Mouse (Mus musculus) lung, embryonic 16.5 days (tissue): ENCODE results near the gene Ncbp2. TPM values are rescaled to one million over a fixed set of nuclear protein-coding genes. Genes with fewer than 3 reads are reported as not detected.

Experiments used
- ATAC-seq: fragments of 200-750 bp; cut with Nextera tagmentation; 2 replicates; pipeline ENCODE4 v1.8.0; 2017; ENCODE audit warnings: low read depth, mild to moderate bottlenecking, moderate library complexity
- H3K27ac ChIP-seq: fragments of 300-500 bp; sonication (generic); 2 replicates; pipeline ENCODE4 v1.5.1; 2014; ENCODE audit warnings: mild to moderate bottlenecking, control low read depth, low read length
- H3K27me3 ChIP-seq: fragments of 300-500 bp; sonication (generic); 2 replicates; pipeline ENCODE4 v1.6.1; 2014; ENCODE audit warnings: low read depth, low read length, mixed read lengths; ENCODE audit not compliant: control insufficient read depth, insufficient read depth
- H3K36me3 ChIP-seq: fragments of 300-500 bp; sonication (generic); 2 replicates; pipeline ENCODE4 v1.6.1; 2014; ENCODE audit warnings: low read length; ENCODE audit not compliant: control insufficient read depth, insufficient read depth
- H3K4me1 ChIP-seq: fragments of 300-500 bp; sonication (generic); replicated peaks from 2 replicates; pipeline ENCODE4 v1.6.1; 2014; ENCODE audit warnings: low read length, mixed read lengths; ENCODE audit not compliant: control insufficient read depth, insufficient read depth
- H3K4me2 ChIP-seq: fragments of 300-500 bp; sonication (generic); 2 replicates; pipeline ENCODE4 v1.6.1; 2014; ENCODE audit warnings: low read depth, low read length, control low read depth
- H3K4me3 ChIP-seq: fragments of 300-500 bp; sonication (generic); 2 replicates; pipeline ENCODE4 v1.5.1; 2014; ENCODE audit warnings: mild to moderate bottlenecking, low read length, control low read depth
- H3K9ac ChIP-seq: fragments of 300-500 bp; sonication (generic); 2 replicates; pipeline ENCODE4 v1.6.1; 2014; ENCODE audit warnings: low read length, control low read depth
- H3K9me3 ChIP-seq: fragments of 300-500 bp; sonication (generic); 2 replicates; pipeline ENCODE4 v1.6.1; 2016; ENCODE audit warnings: low read length; ENCODE audit not compliant: control insufficient read depth
- WGBS: fragments of 180-500 bp; shearing (Covaris S2); extraction: QIAGEN DNeasy Blood & Tissue Kit; methylation state at CpG from one replicate; pipeline ENCODE4 v1.1.7; 2014; 5-methylcytosine and 5-hydroxymethylcytosine counted together
- polyA plus RNA-seq: library from polyadenylated mRNA; unstranded; fragments of >200 nt; fragmentation: Nextera tagmentation; extraction: Ambion mirVana; gene quantifications from 2 replicates; pipeline ENCODE4 v1.2.1, GENCODE M21; 2015

The Ncbp2 gene
- polyA plus RNA-seq, 1 experiment from 2014 or later = 107 TPM

GRCm38 (mm10) chr16:31993195-31993594 lies 44.9 kb downstream of the Ncbp2 start:
- Histone ChIP-seq H3K4me2 (no peak overlapping the region), H3K9ac (no peak overlapping the region), H3K27ac (no peak overlapping the region), H3K27me3 (no peaks in the 10 kb centered on the region), H3K4me1 (no peaks in the 10 kb centered on the region), H3K9me3 (no peaks in the 10 kb centered on the region), H3K4me3 (no peak overlapping the region), H3K36me3 (peaks cover 17% of the 10 kb centered on the region)
- no peak for ATAC-seq
- 97% methylated on average over 4 of the region's 4 CpGs for WGBS

GRCm38 (mm10) chr16:31993946-31994345 lies 45.6 kb downstream of the Ncbp2 start:
- Histone ChIP-seq H3K4me2 (no peak overlapping the region), H3K4me3 (no peak overlapping the region), H3K27me3 (no peaks in the 10 kb centered on the region), H3K9ac (no peak overlapping the region), H3K27ac (no peak overlapping the region), H3K36me3 (peaks cover 10% of the 10 kb centered on the region), H3K9me3 (no peaks in the 10 kb centered on the region), H3K4me1 (no peaks in the 10 kb centered on the region)
- ATAC-seq = no peak

GRCm38 (mm10) chr16:31996371-31996770 lies 48.1 kb downstream of the Ncbp2 start:
- Histone ChIP-seq H3K36me3 (peaks cover 3% of the 10 kb centered on the region), H3K4me1 (no peaks in the 10 kb centered on the region), H3K9me3 (no peaks in the 10 kb centered on the region), H3K27me3 (no peaks in the 10 kb centered on the region), H3K4me2 (no peak overlapping the region), H3K27ac (no peak overlapping the region), H3K9ac (no peak overlapping the region), H3K4me3 (no peak overlapping the region)
- no peak for ATAC-seq
- 83% methylated on average over 5 of the region's 5 CpGs for WGBS

GRCm38 (mm10) chr16:32002509-32003477 lies 54.5 kb downstream of the Ncbp2 start, which contains the start of gene Senp5:
TSS of gene Senp5 (minus strand) at chr16:32003287.
- H3K9me3 ChIP-seq = no peaks in the 10 kb centered on the region
- H3K4me1 ChIP-seq = peaks cover 11% of the 10 kb centered on the region
- peak within 1 kb of the TSS; percentile 78 for H3K27ac ChIP-seq
- peak within 1 kb of the TSS; percentile 90 for H3K9ac ChIP-seq
- H3K36me3 ChIP-seq = no peaks in the 10 kb centered on the region
- peak within 1 kb of the TSS; percentile 89 for H3K4me2 ChIP-seq
- WGBS = under 1% methylated on average over 66 of the region's 66 CpGs
- ATAC-seq = peak; percentile 97
- peak within 1 kb of the TSS; percentile 100 for H3K4me3 ChIP-seq
- no peaks in the 10 kb centered on the region for H3K27me3 ChIP-seq

- no peaks in the 10 kb centered on the region for H3K27me3 ChIP-seq
- ATAC-seq = no peak
- no peak overlapping the region for H3K9ac ChIP-seq
- H3K36me3 ChIP-seq = no peaks in the 10 kb centered on the region
- H3K4me3 ChIP-seq = no peak overlapping the region
- no peak overlapping the region for H3K27ac ChIP-seq
- no peaks in the 10 kb centered on the region for H3K9me3 ChIP-seq
- peaks cover 11% of the 10 kb centered on the region for H3K4me1 ChIP-seq
- H3K4me2 ChIP-seq = no peak overlapping the region
- 92% methylated on average over 3 of the region's 3 CpGs for WGBS
Observed at GRCm38 (mm10) chr16:32004731-32005130, 56.4 kb downstream of the Ncbp2 start.

- no peak for ATAC-seq
- Histone ChIP-seq H3K4me1 (peaks cover under 1% of the 10 kb centered on the region; the same call in 1 of the 2 replicates), H3K4me2 (no peak overlapping the region), H3K9me3 (no peaks in the 10 kb centered on the region), H3K27me3 (no peaks in the 10 kb centered on the region), H3K4me3 (no peak overlapping the region), H3K27ac (no peak overlapping the region), H3K36me3 (no peaks in the 10 kb centered on the region), H3K9ac (no peak overlapping the region)
- WGBS = 51% methylated on average over 10 of the region's 10 CpGs
Observed at GRCm38 (mm10) chr16:32008529-32009293, 60.4 kb downstream of the Ncbp2 start.

- H3K4me2 ChIP-seq = no peak overlapping the region
- no peaks in the 10 kb centered on the region for H3K4me1 ChIP-seq
- H3K27ac ChIP-seq = no peak overlapping the region
- peak; percentile 50; the same call in 1 of the 2 replicates for ATAC-seq
- H3K36me3 ChIP-seq = no peaks in the 10 kb centered on the region
- no peak overlapping the region for H3K4me3 ChIP-seq
- WGBS = 27% methylated on average over 5 of the region's 5 CpGs
- no peak overlapping the region for H3K9ac ChIP-seq
- H3K27me3 ChIP-seq = no peaks in the 10 kb centered on the region
- no peaks in the 10 kb centered on the region for H3K9me3 ChIP-seq
Observed at GRCm38 (mm10) chr16:32009913-32010312, 61.6 kb downstream of the Ncbp2 start.

- no peak overlapping the region for H3K27ac ChIP-seq
- no peak for ATAC-seq
- no peak overlapping the region for H3K4me2 ChIP-seq
- 74% methylated on average over 4 of the region's 4 CpGs for WGBS
- no peak overlapping the region for H3K4me3 ChIP-seq
- no peak overlapping the region for H3K9ac ChIP-seq
- H3K9me3 ChIP-seq = no peaks in the 10 kb centered on the region
- H3K36me3 ChIP-seq = no peaks in the 10 kb centered on the region
- H3K4me1 ChIP-seq = no peaks in the 10 kb centered on the region
- no peaks in the 10 kb centered on the region for H3K27me3 ChIP-seq
Observed at GRCm38 (mm10) chr16:32010330-32010729, 62.0 kb downstream of the Ncbp2 start.
